Mouse (Mus musculus) cerebellum, adult 2 months (tissue): ENCODE measurements around the gene Polr3h.

Source experiments
- CTCF ChIP-seq: fragments of 200-500 bp; IDR thresholded peaks from 2 replicates; pipeline ENCODE4 v1.5.1; 2011; ENCODE audit warnings: low read depth, mild to moderate bottlenecking, control low read depth, low read length, moderate library complexity, borderline replicate concordance; ENCODE audit not compliant: insufficient read depth
- POLR2A ChIP-seq: fragments of 200-500 bp; IDR thresholded peaks from 2 replicates; pipeline ENCODE4 v1.6.1; 2011; ENCODE audit warnings: low read length, control low read depth, borderline replicate concordance; ENCODE audit not compliant: insufficient read depth

DNA sequence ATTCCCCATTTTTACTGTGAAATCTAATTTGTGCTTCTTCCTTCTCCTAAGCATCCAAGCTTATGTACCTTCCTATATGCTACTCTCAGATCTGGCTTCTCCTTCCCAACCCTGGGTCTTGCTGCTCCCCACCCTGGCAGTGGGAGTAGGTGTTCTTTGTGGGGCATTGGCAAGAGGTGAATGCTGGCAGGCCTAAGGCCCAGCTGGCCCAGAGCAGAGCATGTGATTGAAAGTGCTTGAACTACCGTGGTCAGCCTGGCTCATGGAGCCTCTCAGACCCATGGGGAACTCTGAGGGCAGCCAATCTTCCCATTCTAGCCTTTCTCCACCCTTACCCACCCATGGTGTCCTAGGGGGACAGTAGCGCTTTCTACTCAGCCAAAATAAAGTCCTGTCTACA, 29.6 kb downstream of the Polr3h start:
- no peak for TF ChIP-seq CTCF
- no peak for TF ChIP-seq POLR2A
